Mouse (Mus musculus): ENCODE data around the gene Gm49337.

DNA sequence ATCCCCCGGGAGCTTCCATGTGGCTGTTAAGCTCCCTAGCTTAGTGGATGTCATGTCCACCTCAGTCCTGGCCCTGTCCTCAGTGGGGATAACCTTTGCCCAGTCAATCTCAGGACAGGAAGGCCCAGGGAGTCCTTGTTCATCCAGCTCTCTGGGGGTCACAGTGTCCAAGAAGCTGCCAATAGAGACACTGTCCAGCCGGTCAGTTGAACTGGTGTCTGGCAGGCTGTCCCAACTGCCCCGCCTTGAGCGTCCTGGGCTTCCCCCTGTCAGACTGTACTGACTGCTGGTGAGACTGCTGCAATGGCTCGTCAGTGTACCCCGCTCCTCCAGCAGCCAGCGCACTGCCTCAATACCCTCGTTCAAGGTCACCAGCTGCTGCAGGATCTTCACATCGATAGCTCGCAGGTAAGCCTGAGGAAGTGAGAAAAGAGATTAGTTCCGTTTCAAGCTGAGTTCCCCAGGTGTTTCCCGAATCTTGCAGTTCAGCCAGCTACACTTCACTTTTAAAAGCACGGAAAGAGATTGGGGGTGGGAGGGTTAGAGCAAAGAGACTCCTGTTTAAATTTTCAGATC is 35.7 kb upstream of the Gm49337 start:
- TF ChIP-seq CTCF (IDR thresholded peaks at IDR 0.05; ENCODE audit: insufficient read depth, low read length) (no peak), POLR2A (IDR thresholded peaks at IDR 0.05; ENCODE audit: borderline replicate concordance, extremely low read depth, low read depth, low read length) (no peak)

Measured in lung, adult 2 months (tissue).